Comparison of ENCODE assay signal across 28 mouse cellular contexts in genomic region chr16:29642376-29642775, GRCm38 (mm10).
DNase-seq lines count a peak whose midpoint lies in the region; ATAC-seq and TF ChIP-seq lines count a peak whose summit lies in the region.
"Had no signal": no experiment of that assay in that cellular context is flagged by ENCODE, and none has a peak within 500 bp of the region (broad histone marks: within the 10 kb centered on the region; RNA-seq: fewer than 3 reads in every experiment).

No protein-coding gene starts in this region.

- H3K4me3 ChIP-seq in forebrain, embryonic 14.5 days (ENCODE audit: low read depth, low read length) = no peak overlapping the region
- no peak overlapping the region for H3K4me3 ChIP-seq in forebrain, embryonic 10.5 days
- no peak overlapping the region for H3K4me3 ChIP-seq in kidney, postnatal 0 days (replicated peaks; ENCODE audit: low read depth, low read length)
- H3K4me3 ChIP-seq: embryonic facial prominence, embryonic 12.5 days; heart, embryonic 10.5 days; limb, embryonic 13.5 days; liver, embryonic 12.5 days; myocyte had no signal

- TF ChIP-seq CTCF in kidney, postnatal 0 days (IDR thresholded peaks at IDR 0.05; ENCODE audit: low read depth) = no peak
- TF ChIP-seq CTCF in brain, embryonic 14.5 days (IDR thresholded peaks at IDR 0.05; ENCODE audit: borderline replicate concordance, extremely low read depth, insufficient read depth, insufficient read length) = no peak

- DNase-seq in forebrain, embryonic 14.5 days (ENCODE audit: low spot score) = peak; percentile 74
- DNase-seq in forebrain, embryonic 10.5 days (ENCODE audit: extremely low spot score, low spot score) = no peak
- peak; percentile 33 for DNase-seq in kidney, postnatal 0 days (ENCODE audit: low spot score)
- no peak for DNase-seq in kidney, postnatal 4 days
- DNase-seq in brain, embryonic 14.5 days (ENCODE audit: low read depth) = peak; percentile 84
- peak; percentile 44 for DNase-seq in embryo, embryonic 11 days
- DNase-seq in thymus, postnatal 14 days = no peak
- DNase-seq in gastrocnemius, postnatal 4 days (ENCODE audit: low spot score in 2 of 2) = no peak
- DNase-seq: adrenal gland, postnatal 36 days; B cell, adult 2 months; cerebellum, adult 11-12 months; heart, postnatal 4 days; kidney, adult 8-10 months; kidney, postnatal 25 days; layer of hippocampus, postnatal 36 days; lung, adult 18-20 months; lung, postnatal 14 days; midbrain, embryonic 14.5 days; right cerebral cortex, postnatal 25 days had no signal

- no peaks in the 10 kb centered on the region for H3K9me3 ChIP-seq in forebrain, embryonic 14.5 days (replicated peaks; ENCODE audit: control insufficient read depth, low read length)
- no peaks in the 10 kb centered on the region for H3K9me3 ChIP-seq in forebrain, embryonic 10.5 days
- H3K9me3 ChIP-seq in kidney, postnatal 0 days (replicated peaks; ENCODE audit: low read length) = no peaks in the 10 kb centered on the region
- H3K9me3 ChIP-seq: embryonic facial prominence, embryonic 12.5 days; G1E; heart, embryonic 10.5 days; limb, embryonic 13.5 days; liver, embryonic 12.5 days had no signal

- H3K27me3 ChIP-seq in forebrain, embryonic 14.5 days (replicated peaks; ENCODE audit: control insufficient read depth, insufficient read depth, low read length) = no peaks in the 10 kb centered on the region
- peaks cover 17% of the 10 kb centered on the region for H3K27me3 ChIP-seq in forebrain, embryonic 10.5 days (ENCODE audit: poor library complexity, severe bottlenecking)
- no peaks in the 10 kb centered on the region for H3K27me3 ChIP-seq in kidney, postnatal 0 days (ENCODE audit: insufficient read depth, low read length)
- H3K27me3 ChIP-seq: CH12.LX; embryonic facial prominence, embryonic 12.5 days; limb, embryonic 13.5 days; liver, embryonic 12.5 days; Patski had no signal

- H3K4me1 ChIP-seq in forebrain, embryonic 14.5 days (ENCODE audit: control insufficient read depth, insufficient read depth, low read length) = no peaks in the 10 kb centered on the region; the same call in 1 of the 2 replicates
- peaks cover 16% of the 10 kb centered on the region for H3K4me1 ChIP-seq in forebrain, embryonic 10.5 days
- H3K4me1 ChIP-seq in kidney, postnatal 0 days (replicated peaks; ENCODE audit: insufficient read depth, low read length) = no peaks in the 10 kb centered on the region
- H3K4me1 ChIP-seq: embryonic facial prominence, embryonic 12.5 days; heart, embryonic 10.5 days; liver, embryonic 12.5 days had no signal

- no peak overlapping the region for H3K9ac ChIP-seq in forebrain, embryonic 14.5 days (ENCODE audit: low read length)
- H3K9ac ChIP-seq in kidney, postnatal 0 days (ENCODE audit: low read depth, low read length) = no peak overlapping the region
- H3K9ac ChIP-seq: embryonic facial prominence, embryonic 12.5 days; limb, embryonic 13.5 days; liver, embryonic 12.5 days had no signal

- H3K36me3 ChIP-seq in forebrain, embryonic 14.5 days (ENCODE audit: control insufficient read depth, insufficient read depth, low read length) = peaks cover 25% of the 10 kb centered on the region
- peaks cover 40% of the 10 kb centered on the region for H3K36me3 ChIP-seq in forebrain, embryonic 10.5 days (replicated peaks)
- H3K36me3 ChIP-seq in kidney, postnatal 0 days (ENCODE audit: insufficient read depth, low read length) = peaks cover 7% of the 10 kb centered on the region; the same call in 1 of the 2 replicates

- TF ChIP-seq POLR2A in brain, embryonic 14.5 days (IDR thresholded peaks at IDR 0.05; ENCODE audit: borderline replicate concordance, extremely low read depth, insufficient read depth, insufficient read length, poor library complexity, severe bottlenecking) = no peak

- H3K27ac ChIP-seq in forebrain, embryonic 14.5 days (ENCODE audit: low read depth, low read length) = no peak overlapping the region
- no peak overlapping the region for H3K27ac ChIP-seq in forebrain, embryonic 10.5 days
- H3K27ac ChIP-seq in kidney, postnatal 0 days = no peak overlapping the region
- H3K27ac ChIP-seq: embryonic facial prominence, embryonic 12.5 days; heart, embryonic 10.5 days; limb, embryonic 13.5 days; liver, embryonic 12.5 days had no signal

- peak; percentile 87 for ATAC-seq in forebrain, embryonic 14.5 days
- no peak for ATAC-seq in kidney, postnatal 0 days (replicated peaks; ENCODE audit: low FRiP score, low read depth)
- ATAC-seq: inflammation-experienced regulatory T-cells, adult 6 months; liver, embryonic 12.5 days; Patski had no signal

- WGBS in forebrain, embryonic 14.5 days = 16% methylated on average over 1 of the region's 1 CpGs
- 60% methylated on average over 1 of the region's 1 CpGs for WGBS in forebrain, embryonic 10.5 days
- 21% methylated on average over 1 of the region's 1 CpGs for WGBS in kidney, postnatal 0 days

- no peak overlapping the region for H3K4me2 ChIP-seq in forebrain, embryonic 14.5 days (ENCODE audit: low read length)
- no peak overlapping the region for H3K4me2 ChIP-seq in kidney, postnatal 0 days (ENCODE audit: low read length)
- H3K4me2 ChIP-seq: embryonic facial prominence, embryonic 12.5 days; limb, embryonic 13.5 days; liver, embryonic 12.5 days had no signal

Comparison
In these comparisons a context has a peak if more than half of its experiments do, and no peak if none do; other contexts are left out.
1. DNase-seq: peak in forebrain, embryonic 14.5 days (single experiment), kidney, postnatal 0 days (single experiment), brain, embryonic 14.5 days (single experiment) and embryo, embryonic 11 days (single experiment); none in forebrain, embryonic 10.5 days (single experiment), kidney, postnatal 4 days (0 of 2), thymus, postnatal 14 days (single experiment) and gastrocnemius, postnatal 4 days (0 of 2).